Mouse (Mus musculus): ENCODE data around the gene Ptprq. TPM values are rescaled to one million over a fixed set of nuclear protein-coding genes. Genes with fewer than 3 reads are reported as not detected.
A peak's percentile ranks its signal among the peaks of the same experiment; 100 is the strongest.

Ptprq gene
- total RNA-seq (2021) = under 1 TPM; 0.31 to 0.47 TPM
- long read RNA-seq, experiment 1 = 0 reads
- long read RNA-seq, experiment 2 = 0 reads

DNA sequence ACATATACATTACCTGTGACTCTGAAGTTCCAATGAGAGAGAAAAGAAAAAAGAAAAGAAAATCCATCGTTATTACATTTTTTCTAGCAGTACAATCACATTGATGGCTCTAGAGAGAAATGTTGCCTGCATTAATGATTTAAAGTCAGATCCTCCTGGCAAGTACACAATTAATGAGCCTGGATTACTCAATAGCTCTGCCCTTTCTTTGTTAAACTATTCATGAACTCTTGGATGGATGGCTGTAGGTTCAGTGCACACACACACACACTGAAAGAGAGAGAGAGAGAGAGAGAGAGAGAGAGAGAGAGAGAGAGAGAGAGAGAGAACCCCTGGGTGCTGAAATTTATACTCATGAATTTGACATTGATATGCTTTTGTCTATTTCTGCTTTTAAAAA, at the start of gene Ptprq:
Gene Ptprq, minus strand, starts transcription at position 246 of the 400 bp plus-strand sequence.
- intact Hi-C loops (cut with DNase I; ENCODE audit: low total_unique reads) = no loop called here
- no peak for DNase-seq

- intact Hi-C loops (cut with DNase I; ENCODE audit: low total_unique reads) = no loop called here
- DNase-seq = no peak
Measured at GRCm38 (mm10) chr10:107759624-107760023, 39.8 kb upstream of the Ptprq start.

- intact Hi-C loops (cut with DNase I; ENCODE audit: low total_unique reads) = no loop called here
- DNase-seq = no peak
Measured at GRCm38 (mm10) chr10:107753471-107753870, 33.6 kb upstream of the Ptprq start.

- no peak for DNase-seq
- intact Hi-C loops (cut with DNase I; ENCODE audit: low total_unique reads) = no loop called here
Measured at GRCm38 (mm10) chr10:107752351-107753143, 32.7 kb upstream of the Ptprq start.

GRCm38 (mm10) chr10:107751944-107752343, 32.1 kb upstream of the Ptprq start:
- intact Hi-C loops (cut with DNase I; ENCODE audit: low total_unique reads) = no loop called here
- no peak for DNase-seq

GRCm38 (mm10) chr10:107747566-107747965, 27.7 kb upstream of the Ptprq start:
- no peak for DNase-seq
- intact Hi-C loops (cut with DNase I; ENCODE audit: low total_unique reads) = loop anchor here (5.0 kb wide), 1 partner anchor 310 kb away; no protein-coding TSS in a partner anchor

GRCm38 (mm10) chr10:107746717-107747116, 26.9 kb upstream of the Ptprq start:
- intact Hi-C loops (cut with DNase I; ENCODE audit: low total_unique reads) = loop anchor here (5.0 kb wide), 1 partner anchor 309 kb away; no protein-coding TSS in a partner anchor
- no peak for DNase-seq

DNA sequence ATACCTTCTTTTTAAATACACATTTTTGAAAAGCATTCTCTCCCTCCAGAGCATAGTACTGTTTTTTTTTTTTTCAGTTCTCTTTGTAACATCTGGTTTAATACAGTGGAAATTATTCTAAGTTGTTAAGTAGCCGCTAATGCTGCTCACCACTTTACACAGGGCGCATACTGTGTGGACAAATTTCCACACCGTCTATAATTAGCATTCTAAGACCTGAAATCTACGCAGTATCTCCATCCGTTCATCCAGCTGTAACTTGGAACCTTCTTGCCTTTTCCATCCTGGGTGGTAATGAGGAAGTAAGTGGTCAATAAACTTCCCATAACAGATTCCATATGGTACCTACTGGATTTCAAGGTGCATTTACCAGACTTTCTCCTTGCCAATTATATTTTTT, 20.0 kb upstream of the Ptprq start:
- no peak for DNase-seq
- intact Hi-C loops (cut with DNase I; ENCODE audit: low total_unique reads) = no loop called here

GRCm38 (mm10) chr10:107737743-107738142, 17.9 kb upstream of the Ptprq start:
- intact Hi-C loops (cut with DNase I; ENCODE audit: low total_unique reads) = no loop called here
- no peak for DNase-seq

DNA sequence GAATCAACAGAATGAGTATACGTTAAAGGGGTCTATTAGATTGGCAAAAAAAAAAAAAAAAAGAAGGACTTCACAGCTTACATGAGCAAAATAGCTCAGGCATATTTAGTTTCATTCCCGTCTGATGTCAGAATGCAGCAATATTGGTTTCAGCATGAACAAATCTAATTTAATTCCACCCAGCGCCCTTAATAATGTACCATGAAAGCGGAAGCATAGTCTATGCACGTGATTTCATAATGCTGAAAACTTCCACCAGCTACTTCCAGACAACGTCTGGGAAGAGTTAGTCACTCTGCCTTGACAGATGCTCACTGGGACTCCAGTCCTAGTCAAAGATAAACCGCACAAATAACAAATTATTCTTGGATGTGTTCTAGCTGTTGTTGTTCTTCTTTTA, 15.6 kb upstream of the Ptprq start:
- intact Hi-C loops (cut with DNase I; ENCODE audit: low total_unique reads) = no loop called here
- DNase-seq = no peak

DNA sequence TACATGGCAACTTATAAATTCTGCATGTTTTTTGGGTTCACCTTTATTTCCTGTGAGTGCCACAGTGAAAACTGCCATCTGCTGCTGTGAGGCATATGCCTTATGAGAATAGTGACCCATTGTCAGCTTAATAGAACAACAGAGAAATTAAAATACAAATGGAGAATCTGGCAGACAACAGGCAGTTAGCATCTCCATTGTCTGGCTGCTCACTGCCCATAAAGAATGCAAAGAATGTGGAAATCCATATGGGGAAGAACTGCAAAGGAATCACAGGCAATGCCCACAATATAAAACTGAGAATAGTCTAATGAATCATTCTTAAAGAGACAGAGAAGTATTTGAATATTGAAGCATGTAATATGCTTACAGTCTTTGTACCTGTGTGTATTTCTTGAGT, 14.5 kb upstream of the Ptprq start:
- intact Hi-C loops (cut with DNase I; ENCODE audit: low total_unique reads) = no loop called here
- no peak for DNase-seq

GRCm38 (mm10) chr10:107725631-107726030, 5.8 kb upstream of the Ptprq start:
- DNase-seq = no peak
- intact Hi-C loops (cut with DNase I; ENCODE audit: low total_unique reads) = no loop called here

- intact Hi-C loops (cut with DNase I; ENCODE audit: low total_unique reads) = loop anchor here (5.0 to 10.0 kb wide), 2 partner anchors 230 to 257 kb away; no protein-coding TSS in a partner anchor
- no peak for DNase-seq
Measured at GRCm38 (mm10) chr10:107704443-107704842, 15.4 kb downstream of the Ptprq start.

- intact Hi-C loops (cut with DNase I; ENCODE audit: low total_unique reads) = loop anchor here (5.0 to 10.0 kb wide), 2 partner anchors 226 to 254 kb away; no protein-coding TSS in a partner anchor
- DNase-seq = no peak
Measured at GRCm38 (mm10) chr10:107700944-107701343, 18.9 kb downstream of the Ptprq start.

- no peak for DNase-seq
- intact Hi-C loops (cut with DNase I; ENCODE audit: low total_unique reads) = no loop called here
Measured at GRCm38 (mm10) chr10:107698716-107699115, 21.1 kb downstream of the Ptprq start.

GRCm38 (mm10) chr10:107697177-107697576, 22.7 kb downstream of the Ptprq start:
- no peak for DNase-seq
- intact Hi-C loops (cut with DNase I; ENCODE audit: low total_unique reads) = no loop called here

GRCm38 (mm10) chr10:107687382-107687781, 32.5 kb downstream of the Ptprq start:
- intact Hi-C loops (cut with DNase I; ENCODE audit: low total_unique reads) = no loop called here
- DNase-seq = no peak

DNA sequence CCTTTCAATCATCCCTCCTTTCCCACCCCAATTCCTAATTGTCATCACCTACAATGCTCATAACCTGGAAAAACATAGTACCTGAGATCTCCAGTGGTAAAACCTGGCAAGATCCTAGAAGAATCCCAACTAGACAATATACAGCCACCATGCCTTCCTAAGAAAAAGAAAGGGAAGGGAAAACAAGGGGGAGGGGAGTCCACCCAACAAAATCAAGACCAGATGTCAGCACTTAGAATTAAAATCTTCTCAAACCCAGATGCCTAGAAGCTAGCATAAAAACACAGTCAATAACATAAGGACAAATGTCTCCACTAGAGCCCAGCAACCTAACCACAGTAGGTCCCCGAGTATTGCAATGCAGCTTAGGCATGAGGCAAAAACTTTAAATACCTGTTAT, 43.9 kb downstream of the Ptprq start:
- intact Hi-C loops (cut with DNase I; ENCODE audit: low total_unique reads) = no loop called here
- DNase-seq = no peak

GRCm38 (mm10) chr10:107668374-107669094, 51.3 kb downstream of the Ptprq start:
- intact Hi-C loops (cut with DNase I; ENCODE audit: low total_unique reads) = no loop called here
- no peak for DNase-seq

DNA sequence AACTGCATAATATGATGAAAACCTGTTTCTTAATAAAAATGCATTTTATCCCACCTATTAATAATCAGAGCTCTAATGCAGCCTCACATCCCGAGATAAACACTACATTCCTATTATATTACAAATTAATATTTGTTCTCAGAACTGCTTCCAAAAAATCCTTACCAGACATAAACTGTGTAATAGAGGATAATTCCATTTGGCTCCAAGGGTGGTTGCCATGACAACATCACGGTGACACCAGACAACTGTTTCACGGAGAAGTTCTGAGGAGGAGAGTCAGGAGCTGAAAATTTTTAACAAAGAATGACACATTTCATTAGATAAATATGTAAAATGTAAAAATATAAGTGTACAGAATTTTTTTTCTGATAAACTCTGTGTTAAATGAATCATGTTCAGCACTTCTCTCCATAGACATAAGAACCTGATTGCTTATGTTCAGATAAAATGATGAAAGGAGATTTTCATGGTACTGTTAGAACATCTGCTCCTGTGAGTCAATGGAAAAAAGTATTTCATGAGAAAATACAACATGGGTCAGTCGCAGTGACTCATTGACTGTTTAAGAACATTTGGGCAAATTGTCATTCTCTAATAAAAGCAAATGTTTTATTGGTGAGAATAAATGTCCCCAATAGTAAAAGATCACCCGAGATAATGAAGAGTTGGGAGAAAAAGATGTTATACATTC, 57.3 kb downstream of the Ptprq start:
- intact Hi-C loops (cut with DNase I; ENCODE audit: low total_unique reads) = no loop called here
- peak; percentile 25 for DNase-seq
